Mouse (Mus musculus) spleen, embryonic (tissue): ENCODE measurements around the gene As3mt.
"Not testable (repeated sequence)": the region's sequence is repeated elsewhere in the genome, so short reads cannot be mapped to it uniquely, and the experiment has no call there.

Experiments used
- CTCF ChIA-PET: fragments of 350-600 bp; sonication (Branson Sonifier 250); formaldehyde crosslinking; loops from one replicate; lab custom pipeline; 2022; lab: Charles Lee

As3mt gene

GRCm38 (mm10) chr19:46777928-46778680 lies 70.8 kb downstream of the As3mt start:
- CTCF ChIA-PET = no interaction called here

DNA sequence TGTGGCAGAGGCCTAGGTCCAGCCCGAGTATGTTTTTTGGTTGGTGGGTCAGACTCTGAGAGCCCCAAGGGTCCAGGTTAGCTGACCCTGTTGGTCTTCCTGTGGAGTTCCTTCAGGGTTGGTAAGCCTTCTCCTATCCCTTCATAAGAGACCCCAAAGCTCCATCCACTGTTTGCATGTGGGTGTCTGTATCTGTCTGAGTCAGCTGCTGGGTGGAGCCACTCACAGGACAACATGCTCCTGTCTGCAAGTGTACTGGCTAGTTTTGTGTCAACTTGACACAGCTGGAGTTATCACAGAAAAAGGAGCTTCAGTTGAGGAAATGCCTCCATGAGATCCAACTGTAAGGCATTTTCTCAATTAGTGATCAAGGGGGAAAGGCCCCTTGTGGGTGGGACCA lies 71.9 kb downstream of the As3mt start:
- CTCF ChIA-PET = not testable (repeated sequence)

- CTCF ChIA-PET = interaction anchor here (0.5 kb wide), 1 partner anchor 265 kb away, joined by 4 read pairs; no protein-coding TSS in a partner anchor
These were observed 76.8 kb downstream of the As3mt start for GRCm38 (mm10) chr19:46784038-46784437.

DNA sequence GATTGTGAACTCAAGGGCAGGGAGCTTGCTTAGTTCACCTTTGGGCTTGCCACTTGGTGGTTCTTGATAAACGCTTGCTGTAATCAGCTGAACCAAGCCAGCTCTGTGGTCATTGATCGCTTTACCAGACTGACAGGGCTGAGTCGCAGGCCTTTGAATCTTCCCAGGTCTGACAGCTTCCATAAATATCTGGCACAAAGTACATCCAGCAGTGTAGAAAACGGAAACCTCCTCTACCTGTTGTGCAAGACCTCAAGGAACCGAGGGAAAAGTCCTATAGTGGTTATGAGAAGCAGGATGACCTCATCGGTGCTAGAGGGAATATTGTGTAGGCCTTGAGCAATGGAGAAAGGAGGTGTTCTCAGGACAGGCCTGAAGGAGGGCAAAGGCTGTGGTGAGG lies 77.2 kb downstream of the As3mt start:
- CTCF ChIA-PET = interaction anchor here (0.5 kb wide), 1 partner anchor 264 kb away, joined by 4 read pairs; no protein-coding TSS in a partner anchor

GRCm38 (mm10) chr19:46785633-46786032 lies 78.4 kb downstream of the As3mt start:
- CTCF ChIA-PET = no interaction called here

DNA sequence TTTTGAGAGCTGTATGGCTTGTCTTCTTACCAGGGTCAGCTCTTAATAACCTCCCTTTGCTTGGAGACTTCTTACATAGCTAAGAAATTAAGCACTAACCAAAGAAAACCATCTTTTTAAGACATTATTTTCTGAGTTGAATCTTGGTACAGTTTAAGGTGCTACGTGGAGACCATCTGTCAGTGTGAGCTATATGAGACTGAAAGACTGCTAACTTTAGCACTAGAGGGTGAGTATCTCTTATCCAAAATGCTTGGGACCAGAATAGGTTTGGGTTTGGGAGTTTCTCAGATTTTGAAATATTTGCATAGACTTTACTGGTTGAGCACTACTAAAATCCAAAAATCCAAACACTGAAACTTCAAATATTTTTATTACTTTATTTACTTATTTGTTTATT lies 82.5 kb downstream of the As3mt start:
- CTCF ChIA-PET = no interaction called here
